Mouse (Mus musculus): Measurements from ENCODE around the gene Btbd9.

DNA sequence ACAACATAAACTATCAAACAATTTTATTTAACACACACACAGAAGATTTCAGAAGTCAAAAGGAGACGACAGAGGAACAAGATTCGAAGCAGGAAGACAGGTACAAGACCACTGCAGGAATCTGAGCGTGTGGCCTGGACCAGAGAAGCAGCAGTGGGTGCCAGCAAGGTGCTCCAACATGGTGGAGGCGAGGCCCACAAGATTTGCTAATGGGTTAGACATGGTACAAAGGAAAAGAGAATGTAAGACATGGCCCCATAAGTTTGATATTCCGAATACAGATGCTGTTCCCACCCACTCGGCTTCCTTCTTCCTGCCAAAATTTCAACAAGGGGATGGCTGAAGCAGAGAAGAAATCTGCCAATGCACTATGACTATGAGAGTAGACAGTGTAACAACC lies 94.5 kb downstream of the Btbd9 start:
- TF ChIP-seq CTCF (IDR thresholded peaks at IDR 0.05; ENCODE audit: control insufficient read depth, insufficient read depth, low read length) (no peak), POLR2A (IDR thresholded peaks at IDR 0.05; ENCODE audit: borderline replicate concordance, control insufficient read depth, low read depth, low read length) (no peak)
